Mouse (Mus musculus) erythroblast, embryonic 14.5 days (primary cell): ENCODE measurements around the gene Il17ra.

Experiments used
- GATA1 ChIP-seq: IDR thresholded peaks from 2 replicates; pipeline ENCODE4 v1.6.1; 2012; ENCODE audit warnings: low read length, inconsistent platforms, mixed read lengths
- TAL1 ChIP-seq: IDR thresholded peaks from 3 replicates; pipeline ENCODE4 v1.6.1; 2012; ENCODE audit warnings: low read length, inconsistent platforms, mixed read lengths

GRCm38 (mm10) chr6:120463884-120464283 is 837 bp downstream of the Il17ra start:
- TF ChIP-seq GATA1 (no peak), TAL1 (no peak)
